Mouse (Mus musculus) T-helper 2 cell (primary cell): ENCODE results near the gene Mettl14.
"Not testable (repeated sequence)": the region's sequence is repeated elsewhere in the genome, so short reads cannot be mapped to it uniquely, and the experiment has no call there.

Source experiments
- in situ Hi-C: fragments of 300-600 bp; cut with MboI, MseI; formaldehyde crosslinking; loops from one replicate; pipeline ENCODE4 v1.15.1; 2025; ENCODE audit warnings: high pct_unique_total_duplicates

Mettl14 gene

DNA sequence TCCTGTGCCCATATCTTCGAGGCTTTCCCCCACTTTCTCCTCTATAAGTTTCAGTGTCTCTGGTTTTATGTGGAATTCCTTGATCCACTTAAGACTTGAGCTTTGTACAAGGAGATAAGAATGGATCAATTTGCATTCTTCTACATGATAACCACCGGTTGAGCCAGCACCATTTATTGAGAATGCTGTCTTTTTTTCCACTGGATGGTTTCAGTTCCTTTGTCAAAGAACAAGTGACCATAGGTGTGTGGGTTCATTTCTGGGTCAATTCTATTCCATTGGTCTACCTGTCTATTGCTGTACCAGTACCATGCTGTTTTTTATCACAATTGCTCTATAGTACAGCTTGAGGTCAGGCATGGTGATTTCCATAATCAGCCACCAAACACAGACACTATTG lies 19.1 kb downstream of the Mettl14 start:
- in situ Hi-C loops, result not testable (repeated sequence)

DNA sequence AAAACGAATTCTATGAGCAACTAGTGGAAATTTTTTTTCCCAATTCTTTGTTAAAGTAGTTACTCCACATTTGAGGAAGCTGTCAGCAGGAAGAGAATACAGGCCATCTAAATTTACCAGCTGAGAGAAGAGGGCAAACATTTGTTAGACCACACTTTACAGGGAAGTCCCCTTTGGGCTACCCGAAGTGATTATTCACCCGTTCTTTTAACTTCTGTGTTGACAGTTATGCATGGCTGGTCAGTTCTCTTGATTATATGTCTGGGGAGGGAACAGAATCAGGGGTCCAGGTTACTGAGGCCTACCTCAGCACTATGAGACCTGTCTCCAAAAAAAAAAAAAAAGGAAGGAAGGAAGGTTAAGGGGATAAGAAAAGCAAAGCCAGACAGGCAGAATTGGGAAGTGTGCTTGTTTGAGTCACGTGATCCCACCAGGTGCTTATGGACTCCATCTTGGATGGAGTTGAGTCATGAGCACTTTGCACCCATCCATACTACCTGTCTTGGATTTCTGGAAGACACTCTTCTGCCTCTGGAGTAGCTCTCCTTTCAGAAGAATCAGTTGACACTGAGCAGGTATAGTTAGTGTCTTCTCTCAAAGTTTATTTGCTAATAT lies 29.4 kb downstream of the Mettl14 start:
- in situ Hi-C loops, result no loop called here

DNA sequence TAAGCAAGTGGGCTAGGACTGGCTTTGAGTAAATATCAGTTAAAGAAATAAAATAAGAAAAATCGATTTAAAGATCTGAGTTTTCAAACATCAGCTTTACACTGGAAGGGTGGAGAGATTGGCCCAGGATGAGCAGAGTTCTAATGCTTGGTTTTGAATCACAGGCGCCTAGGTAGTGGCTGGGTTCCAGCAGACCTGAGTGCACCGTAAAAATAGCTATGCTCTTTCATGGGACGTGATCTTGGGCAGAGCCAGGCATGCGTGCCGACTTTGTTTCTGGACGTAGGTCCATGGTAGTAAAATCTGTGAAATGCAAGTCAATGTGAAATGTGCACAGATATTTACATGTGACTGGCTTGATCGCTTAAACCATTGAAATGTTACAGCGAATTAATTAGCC lies 31.5 kb downstream of the Mettl14 start:
- in situ Hi-C loops, result no loop called here

DNA sequence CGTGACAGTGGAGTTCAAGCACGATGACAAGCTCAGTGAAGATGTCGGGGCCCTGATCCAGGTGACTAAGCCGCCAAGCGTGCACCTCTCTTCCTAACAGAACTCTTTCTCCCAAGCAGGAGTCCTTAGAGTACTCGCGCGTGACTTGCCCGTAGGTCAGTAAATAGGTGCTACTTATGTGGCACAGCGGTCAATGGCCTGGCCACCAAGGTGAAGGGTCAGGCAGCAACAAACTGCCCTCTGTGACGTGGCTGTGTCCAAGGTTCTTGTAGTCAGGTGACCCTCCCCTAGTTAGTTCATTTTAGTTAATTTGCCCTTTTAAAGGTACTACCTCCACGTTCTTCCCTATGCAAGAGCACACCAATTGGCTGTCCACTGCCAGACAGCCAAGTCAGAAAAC lies 32.2 kb downstream of the Mettl14 start:
- in situ Hi-C loops, result no loop called here

DNA sequence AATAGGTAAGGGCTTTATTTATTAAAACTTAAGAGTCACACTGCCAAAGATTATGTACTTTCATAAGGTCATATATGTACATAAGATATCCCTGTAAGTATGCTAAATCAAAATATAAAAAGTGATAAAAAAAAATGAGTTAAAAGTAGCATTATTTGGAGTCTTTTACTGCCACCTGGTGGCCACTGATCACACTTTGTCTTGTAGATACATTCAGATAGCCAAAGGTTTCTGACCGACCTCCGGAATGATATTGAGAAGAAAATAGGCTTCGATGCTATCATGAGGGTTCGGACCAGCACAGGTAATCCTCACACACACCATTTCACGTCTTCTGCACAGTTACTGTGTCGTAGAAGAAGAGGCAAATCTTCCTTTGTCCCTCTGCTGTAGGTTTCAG lies 32.7 kb downstream of the Mettl14 start:
- in situ Hi-C loops, result no loop called here

DNA sequence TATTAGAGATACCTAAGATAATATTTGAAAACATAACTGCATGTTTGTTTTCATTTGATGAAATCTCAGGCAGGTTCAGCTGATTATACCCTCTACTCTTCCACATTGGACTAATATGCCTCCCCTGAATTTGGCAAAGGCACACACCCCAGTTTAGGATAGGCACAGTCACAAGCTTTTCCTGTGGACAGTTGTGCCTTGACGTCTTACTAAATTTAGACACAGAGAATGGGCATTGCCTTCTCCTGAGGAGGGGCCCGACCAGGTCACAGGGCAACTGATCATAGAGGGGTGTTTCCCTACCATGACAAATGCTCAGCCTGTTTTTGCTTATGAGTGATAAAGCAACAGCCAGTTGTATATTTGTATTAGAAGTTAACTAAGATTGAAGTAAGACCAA lies 34.4 kb downstream of the Mettl14 start:
- in situ Hi-C loops, result no loop called here

DNA sequence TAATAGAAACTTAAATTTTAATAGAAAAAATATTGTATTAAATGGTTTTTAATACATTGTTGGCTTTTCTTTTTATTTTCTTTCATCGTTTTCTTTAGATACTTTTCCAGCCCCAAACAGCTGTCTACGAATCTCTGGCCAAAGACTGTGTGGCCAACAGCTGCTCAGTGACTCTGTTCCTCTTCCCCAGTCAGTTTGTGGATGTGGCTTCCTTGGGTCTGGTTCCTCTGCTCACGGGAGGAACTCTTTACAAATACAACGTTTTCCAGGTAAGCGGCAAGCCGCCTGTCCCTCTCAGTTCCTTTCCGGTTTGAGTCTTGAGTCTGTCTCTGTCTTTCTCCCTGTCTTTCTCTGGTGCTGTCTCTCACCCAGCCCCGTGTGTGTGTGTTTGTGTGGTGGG lies 35.3 kb downstream of the Mettl14 start:
- in situ Hi-C loops, result no loop called here

DNA sequence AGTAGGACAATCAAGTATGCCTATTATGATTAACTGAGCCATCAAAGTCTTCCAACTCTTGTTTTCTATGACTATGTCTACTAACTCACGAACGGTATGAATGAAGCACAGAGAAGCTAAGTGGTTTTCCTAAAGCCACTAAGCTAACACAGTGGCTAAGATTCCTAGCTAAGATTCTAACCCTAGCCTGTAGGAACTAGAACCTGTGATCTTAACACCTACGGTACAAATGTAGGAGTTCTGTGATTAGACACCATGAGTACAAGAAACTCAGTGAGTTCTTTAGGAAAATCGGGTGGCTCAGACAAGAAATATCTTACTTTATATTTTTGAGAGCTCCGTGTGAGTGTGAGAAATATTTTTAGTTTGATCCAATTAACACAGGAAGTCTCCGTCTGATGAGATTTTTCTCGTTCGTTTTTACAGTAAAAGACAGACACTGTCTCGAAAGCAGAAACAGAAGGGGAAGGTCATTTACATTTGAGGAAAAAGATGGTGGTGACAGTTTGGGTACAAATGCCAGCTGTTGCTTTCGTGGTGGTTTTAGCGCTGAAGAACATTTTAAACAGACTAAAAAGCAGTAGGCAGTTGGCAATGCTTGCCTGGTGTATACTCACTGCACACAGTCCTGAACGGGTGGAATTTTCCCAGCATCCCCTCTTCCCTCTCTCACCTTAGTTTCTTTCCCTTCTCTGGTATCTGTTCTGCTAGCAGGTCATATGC lies 37.7 kb downstream of the Mettl14 start:
- in situ Hi-C loops, result no loop called here

DNA sequence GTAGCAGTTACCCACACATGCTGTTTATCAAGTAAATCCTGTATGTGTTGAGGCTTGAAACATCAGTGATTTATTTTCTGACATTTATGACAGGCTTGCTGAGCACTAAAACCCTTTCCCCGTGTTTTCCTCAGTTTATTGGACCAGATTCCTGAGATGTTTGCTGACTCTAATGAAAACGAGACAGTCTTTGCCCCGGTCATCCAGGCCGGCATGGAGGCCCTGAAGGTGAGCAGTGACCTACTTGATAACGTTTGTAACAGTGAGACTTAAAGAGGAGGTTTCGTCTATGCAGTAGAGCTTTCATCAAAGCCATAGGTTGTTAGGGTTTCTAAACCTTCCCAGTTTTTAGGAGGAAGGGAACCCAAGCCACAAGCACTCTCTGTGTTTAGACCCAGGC lies 42.2 kb downstream of the Mettl14 start:
- in situ Hi-C loops, result no loop called here

DNA sequence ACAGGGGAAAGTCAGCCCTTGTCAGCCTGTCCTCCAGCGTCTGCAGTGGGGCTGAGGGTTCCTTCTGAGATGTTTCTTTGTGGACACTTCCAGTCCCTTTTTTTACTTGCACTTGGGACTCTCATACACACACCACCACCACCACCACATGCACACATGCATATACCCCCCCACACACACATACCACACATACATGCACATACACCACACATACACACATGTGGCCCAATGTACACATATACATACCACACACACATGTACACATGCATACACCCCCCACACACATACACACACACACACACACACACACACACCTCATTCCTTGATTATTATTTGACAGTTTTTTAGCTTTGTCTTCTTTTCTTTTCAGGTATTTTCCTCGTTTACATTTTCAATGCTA lies 44.9 kb downstream of the Mettl14 start:
- in situ Hi-C loops, result no loop called here

DNA sequence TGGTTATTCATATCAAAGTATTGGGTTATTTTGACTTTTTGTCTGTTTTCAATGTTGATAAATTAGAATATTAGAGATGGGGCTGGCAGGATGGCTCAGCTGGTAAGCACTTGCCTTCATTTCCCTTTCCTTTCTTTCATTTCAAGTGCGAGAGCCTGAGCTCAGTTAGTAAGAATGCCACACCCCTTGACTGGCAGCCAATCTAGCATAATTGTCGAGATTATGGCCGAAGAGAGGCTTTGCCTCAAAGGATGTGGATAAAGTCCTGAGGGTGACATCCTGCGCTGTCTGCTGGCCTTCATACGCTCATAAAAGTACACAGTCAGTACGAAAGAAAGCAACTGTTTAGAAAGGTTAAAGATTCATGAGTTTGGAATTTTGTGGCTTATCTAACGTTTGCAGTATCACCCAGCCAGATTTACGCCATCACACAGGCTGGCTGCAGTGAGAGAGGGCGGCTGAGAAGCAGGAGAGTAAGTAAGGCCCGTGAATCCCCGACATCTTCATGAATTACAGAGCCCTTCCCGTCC lies 47.2 kb downstream of the Mettl14 start:
- in situ Hi-C loops, result no loop called here

DNA sequence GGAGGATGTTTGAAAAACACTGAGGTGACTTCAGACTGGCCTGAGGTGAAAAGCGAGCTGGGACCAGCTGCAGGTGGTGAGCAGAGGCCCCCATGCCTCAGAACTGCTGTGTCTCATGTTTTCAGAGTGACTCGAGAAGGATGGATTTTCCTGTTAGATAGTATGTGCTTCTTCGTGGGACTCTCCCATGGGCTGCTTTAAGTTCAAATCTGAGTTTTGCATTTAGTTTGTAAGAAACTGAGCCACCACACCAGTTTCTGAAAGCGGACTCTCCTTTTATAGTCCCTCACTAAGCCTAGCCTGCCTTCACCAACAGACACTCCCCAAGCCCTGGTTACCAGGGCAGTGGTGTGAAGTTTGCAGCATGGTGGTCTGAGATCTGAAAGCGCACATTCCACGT lies 48.1 kb downstream of the Mettl14 start:
- in situ Hi-C loops, result no loop called here

DNA sequence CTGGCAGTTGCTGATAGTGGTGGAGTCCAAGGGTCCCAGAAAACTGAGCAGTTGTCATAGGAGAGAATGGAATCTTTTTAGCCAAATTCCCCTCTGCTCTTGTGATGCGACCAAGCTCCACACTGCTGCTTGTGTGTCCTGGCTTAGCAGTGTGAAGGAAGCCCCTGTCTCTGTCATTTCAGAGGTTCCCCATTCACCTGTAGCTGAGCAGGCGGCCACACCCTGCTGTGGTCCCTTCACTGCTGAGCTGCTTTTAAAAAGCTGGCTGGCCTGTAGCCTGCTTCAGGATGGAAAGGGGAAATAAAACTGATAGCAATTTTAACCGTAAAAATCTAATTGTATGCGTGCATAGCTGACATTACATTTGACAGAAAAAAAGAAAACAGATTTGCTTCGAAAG lies 49.0 kb downstream of the Mettl14 start:
- in situ Hi-C loops, result no loop called here

DNA sequence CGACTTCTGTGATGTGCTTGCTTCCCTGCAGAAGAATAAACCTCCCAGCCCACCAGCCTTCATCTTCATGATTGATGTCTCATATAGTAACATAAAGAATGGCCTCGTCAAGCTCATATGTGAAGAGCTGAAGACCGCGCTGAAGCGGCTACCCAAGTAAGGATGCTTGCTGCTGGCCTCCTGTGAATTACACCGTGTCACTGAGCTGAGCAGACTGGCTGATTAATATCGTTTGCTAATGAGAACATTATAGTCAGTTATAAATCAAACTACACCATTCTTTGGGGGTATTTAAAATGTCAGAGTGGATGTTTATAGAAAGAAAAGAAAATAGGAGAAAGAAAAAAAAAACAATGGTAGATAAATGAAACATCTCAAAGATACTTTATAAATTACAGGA lies 49.5 kb downstream of the Mettl14 start:
- in situ Hi-C loops, result no loop called here

DNA sequence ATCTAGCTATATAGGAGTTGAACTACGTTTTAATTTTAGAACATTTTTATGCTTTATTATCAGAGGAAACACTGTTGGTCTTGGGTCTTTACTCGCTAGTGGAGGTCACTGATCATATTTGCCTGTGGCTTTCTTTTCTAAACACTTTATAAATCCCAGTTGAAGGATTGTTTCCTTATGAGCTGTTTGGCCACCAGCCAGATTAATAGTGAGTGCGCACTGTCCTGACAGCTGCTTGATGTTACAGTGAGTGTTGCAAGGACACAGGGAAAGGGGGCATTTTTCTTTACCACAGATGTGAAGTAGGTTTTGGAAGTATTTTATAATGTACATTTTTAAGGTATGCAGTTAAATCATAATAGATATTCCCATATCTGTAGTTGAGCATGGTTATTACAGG lies 50.4 kb downstream of the Mettl14 start:
- in situ Hi-C loops, result no loop called here

DNA sequence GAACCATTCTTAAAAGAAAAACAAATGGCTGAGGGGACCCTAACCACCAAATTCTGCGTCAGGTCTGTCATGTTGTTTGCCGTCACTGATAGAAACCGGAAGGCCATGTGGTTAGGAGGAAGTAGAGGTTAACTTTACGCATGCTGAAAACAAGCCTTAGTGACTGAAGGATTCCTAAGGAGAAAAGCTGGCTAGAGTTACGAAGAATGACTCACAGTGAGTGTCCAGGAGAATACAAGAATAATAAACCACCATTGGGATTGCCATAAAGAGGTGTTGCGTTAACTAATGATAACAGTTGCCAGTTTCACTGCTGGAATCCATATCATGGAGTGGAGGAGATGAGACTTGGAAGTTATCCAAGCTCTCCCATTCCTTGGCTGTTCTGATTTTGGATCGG lies 51.0 kb downstream of the Mettl14 start:
- in situ Hi-C loops, result no loop called here

DNA sequence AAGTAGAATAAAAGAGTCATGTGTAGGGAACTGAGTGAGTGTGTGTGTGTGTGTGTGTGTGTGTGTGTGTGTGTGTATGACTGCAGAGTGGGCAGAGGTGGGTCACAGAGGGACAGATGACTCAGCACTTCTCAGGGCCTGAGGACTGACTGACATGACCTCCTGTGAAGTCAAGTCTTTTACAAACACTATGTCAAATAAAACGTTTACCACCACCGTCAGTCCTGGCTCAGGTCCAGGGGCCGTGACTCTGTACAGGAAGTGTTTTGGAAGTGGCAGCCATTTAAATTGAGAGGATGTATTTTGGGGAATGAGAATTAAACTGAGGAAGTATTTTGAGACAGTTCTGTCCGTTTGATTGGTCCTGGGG lies 52.9 kb downstream of the Mettl14 start:
- in situ Hi-C loops, result no loop called here

DNA sequence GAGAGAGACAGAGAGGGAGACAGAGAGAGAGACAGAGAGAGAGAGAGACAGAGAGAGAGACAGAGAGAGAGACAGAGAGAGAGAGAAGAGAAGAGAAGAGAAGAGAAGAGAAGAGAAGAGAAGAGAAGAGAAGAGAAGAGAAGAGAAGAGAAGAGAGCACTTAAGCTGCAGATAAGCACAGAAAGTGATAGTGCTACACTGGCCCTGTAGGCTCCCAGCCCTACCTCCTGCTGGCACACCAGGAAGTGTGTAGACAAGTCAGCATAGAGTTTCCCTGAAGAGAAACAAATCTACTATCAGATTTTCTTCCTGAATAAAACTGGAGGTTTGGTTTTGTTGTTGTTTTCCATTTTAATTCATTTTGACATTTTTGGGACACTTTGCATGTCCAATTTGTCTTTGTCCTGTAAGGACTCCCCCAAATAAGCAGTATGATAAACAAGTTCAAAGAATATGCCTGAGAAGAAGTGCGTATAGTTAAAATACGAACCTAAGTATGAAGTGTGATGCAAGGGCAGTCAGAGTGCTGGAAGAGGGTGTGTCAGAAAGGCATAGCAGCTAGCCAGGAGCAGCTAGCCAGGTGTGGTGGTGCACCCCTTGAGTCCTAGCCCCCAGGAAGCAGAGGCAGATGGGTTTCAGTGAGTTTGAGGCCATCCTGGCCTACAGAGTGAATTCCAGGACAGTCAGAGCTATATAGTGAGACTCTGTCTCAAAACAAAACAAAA lies 53.4 kb downstream of the Mettl14 start:
- in situ Hi-C loops, result no loop called here

DNA sequence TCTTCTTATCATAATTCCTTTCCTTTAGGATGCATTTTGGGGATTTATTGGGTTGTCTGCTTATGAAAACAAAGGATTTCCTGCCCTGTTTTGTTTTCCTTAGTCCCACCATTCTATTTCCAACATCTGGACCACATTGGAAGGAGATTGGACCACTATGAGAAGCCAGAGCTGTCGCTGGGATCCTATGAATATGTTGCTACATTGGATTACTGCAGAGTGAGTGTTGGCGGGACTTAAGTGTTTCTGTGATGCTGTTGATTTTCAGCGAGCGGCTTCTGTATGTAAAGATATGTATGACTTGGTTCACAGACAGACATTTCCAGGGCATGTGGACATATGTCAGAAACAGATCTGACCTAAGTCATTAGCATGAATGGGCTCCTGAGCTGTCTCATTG lies 55.7 kb downstream of the Mettl14 start:
- in situ Hi-C loops, result no loop called here

DNA sequence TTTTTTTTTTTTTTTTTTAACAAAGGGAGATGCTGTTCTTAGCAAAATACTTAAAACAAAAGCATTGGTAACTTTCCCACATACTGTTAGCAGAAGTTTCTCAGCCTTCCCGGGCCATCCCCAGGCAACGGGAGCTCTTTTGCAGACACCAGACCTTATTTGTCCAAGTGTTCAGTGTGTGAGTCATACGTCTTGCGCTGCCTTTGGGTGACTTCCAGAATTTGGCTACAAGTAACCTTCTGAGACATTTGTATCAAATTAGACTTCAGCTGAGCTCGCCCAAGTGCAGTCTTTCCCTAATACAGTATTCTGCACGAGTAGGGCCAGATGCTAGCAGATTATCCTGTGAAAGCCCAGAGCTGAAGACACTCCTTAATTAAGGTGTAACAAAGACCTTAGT lies 56.7 kb downstream of the Mettl14 start:
- in situ Hi-C loops, result loop anchor here (10.0 kb wide), 1 partner anchor 94 kb away; the partner anchor contains the start of gene Synpo2

DNA sequence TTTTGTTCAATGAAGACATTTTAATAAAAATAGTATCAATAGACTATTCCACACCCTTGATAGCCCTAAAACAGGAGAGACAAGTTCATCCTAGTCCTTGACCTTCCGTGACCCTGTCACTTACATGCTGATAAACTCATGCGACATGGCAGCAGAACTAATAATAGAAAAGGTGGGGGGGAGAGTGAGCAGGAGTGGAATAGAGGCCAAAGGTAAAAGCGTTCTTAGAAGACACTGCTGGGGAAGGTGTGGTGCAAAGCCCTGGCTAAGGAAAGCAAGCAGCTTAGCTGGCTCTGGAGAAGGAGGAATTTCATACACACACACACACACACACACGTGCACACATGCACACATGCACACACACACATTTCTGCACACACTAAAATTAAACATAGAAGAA lies 61.6 kb downstream of the Mettl14 start:
- in situ Hi-C loops, result loop anchor here (5.0 to 10.0 kb wide), 2 partner anchors 90 to 162 kb away; partner anchors contain the start of gene Synpo2

DNA sequence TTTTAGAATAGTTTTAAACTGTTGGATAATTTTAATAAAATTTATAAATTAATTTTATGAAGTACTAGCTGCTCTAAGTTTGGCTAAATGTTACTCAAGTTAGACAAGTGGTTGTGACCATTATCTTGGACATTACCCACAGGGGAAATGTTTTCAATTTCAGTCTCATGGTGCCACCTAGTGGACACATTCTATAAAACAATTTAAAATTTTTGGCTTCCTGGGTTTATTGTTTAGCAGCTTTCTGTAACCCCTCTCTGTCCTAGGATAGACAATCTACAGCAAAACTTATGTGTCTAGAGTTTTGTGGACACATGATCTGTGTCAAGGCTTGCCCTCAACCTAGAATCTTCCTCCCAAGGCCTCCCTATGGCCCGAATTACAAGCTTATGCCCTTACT lies 63.8 kb downstream of the Mettl14 start:
- in situ Hi-C loops, result loop anchor here (5.0 to 10.0 kb wide), 2 partner anchors 87 to 160 kb away; partner anchors contain the start of gene Synpo2

DNA sequence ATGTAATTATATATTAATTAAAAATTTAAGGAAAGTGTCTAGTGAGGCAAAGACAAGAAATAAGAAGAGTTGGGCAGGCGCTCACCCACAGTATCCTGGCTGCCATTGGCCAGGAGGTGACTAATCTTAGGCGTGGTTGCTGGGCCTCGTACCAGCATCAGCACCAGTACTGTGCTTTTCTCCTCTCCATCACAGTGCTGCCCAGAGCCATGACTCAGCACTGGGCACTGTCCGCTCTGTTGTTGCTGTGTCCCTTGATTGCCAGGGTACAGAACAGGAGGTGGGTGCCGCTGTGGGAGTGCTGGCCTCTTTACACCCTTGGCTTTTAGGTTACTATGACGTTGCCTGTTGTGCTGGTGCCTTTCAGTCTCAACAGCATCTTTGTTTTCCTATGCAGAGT lies 64.3 kb downstream of the Mettl14 start:
- in situ Hi-C loops, result loop anchor here (5.0 to 10.0 kb wide), 2 partner anchors 87 to 159 kb away; partner anchors contain the start of gene Synpo2
